Mouse (Mus musculus) liver, embryonic 11.5 days (tissue): ENCODE results near the gene Tango2. TPM values are rescaled to one million over a fixed set of nuclear protein-coding genes. Genes with fewer than 3 reads are reported as not detected.

Source experiments
- ATAC-seq: fragments of 200-750 bp; cut with Nextera tagmentation; replicated peaks from 2 replicates; pipeline ENCODE4 v1.8.0; 2017; ENCODE audit warnings: moderate number of reproducible peaks, mild to moderate bottlenecking, moderate TSS enrichment, moderate library complexity; ENCODE audit not compliant: low FRiP score
- DNase-seq: peaks from one replicate; pipeline ENCODE4 v3.0.0-alpha.2; 2017; ENCODE audit warnings: low spot score
- H3K27ac ChIP-seq: fragments of 300-500 bp; sonication (generic); 2 replicates; pipeline ENCODE4 v1.5.1; 2014; ENCODE audit warnings: mild to moderate bottlenecking, low read depth, low read length, control low read depth
- H3K27me3 ChIP-seq: fragments of 300-500 bp; sonication (generic); replicated peaks from 2 replicates; pipeline ENCODE4 v1.6.1; 2014; ENCODE audit warnings: low read length, mixed read lengths; ENCODE audit not compliant: control insufficient read depth, insufficient read depth
- H3K36me3 ChIP-seq: fragments of 300-500 bp; sonication (generic); 2 replicates; pipeline ENCODE4 v1.6.1; 2014; ENCODE audit warnings: mild to moderate bottlenecking, low read length, moderate library complexity, mixed read lengths; ENCODE audit not compliant: control insufficient read depth, insufficient read depth
- H3K4me1 ChIP-seq: fragments of 300-500 bp; sonication (generic); replicated peaks from 2 replicates; pipeline ENCODE4 v1.6.1; 2014; ENCODE audit warnings: low read length, mixed read lengths; ENCODE audit not compliant: control insufficient read depth, insufficient read depth
- H3K4me2 ChIP-seq: fragments of 300-500 bp; sonication (generic); 2 replicates; pipeline ENCODE4 v1.6.1; 2014; ENCODE audit warnings: mild to moderate bottlenecking, control low read depth, moderate library complexity
- H3K4me3 ChIP-seq: fragments of 300-500 bp; sonication (generic); 2 replicates; pipeline ENCODE4 v1.5.1; 2014; ENCODE audit warnings: low read depth, low read length, control low read depth
- H3K9ac ChIP-seq: fragments of 300-500 bp; sonication (generic); 2 replicates; pipeline ENCODE4 v1.6.1; 2014; ENCODE audit warnings: low read depth, low read length, control low read depth
- H3K9me3 ChIP-seq: fragments of 300-500 bp; sonication (generic); 2 replicates; pipeline ENCODE4 v1.6.1; 2016; ENCODE audit warnings: low read length, inconsistent platforms, mixed read lengths; ENCODE audit not compliant: control insufficient read depth
- WGBS: fragments of 180-500 bp; shearing (Covaris S2); extraction: QIAGEN DNeasy Blood & Tissue Kit; methylation state at CpG from one replicate; pipeline ENCODE4 v1.1.7; 2014; 5-methylcytosine and 5-hydroxymethylcytosine counted together
- polyA plus RNA-seq: library from polyadenylated mRNA; unstranded; fragments of >200 nt; fragmentation: Nextera tagmentation; extraction: Ambion mirVana; gene quantifications from 2 replicates; pipeline ENCODE4 v1.2.1, GENCODE M21; 2014

The Tango2 gene
- polyA plus RNA-seq, 1 experiment from 2014 or later = 109 TPM

GRCm38 (mm10) chr16:18356961-18357360 is 9.1 kb upstream of the Tango2 start:
- H3K4me2 ChIP-seq = no peak overlapping the region
- no peak overlapping the region for H3K4me3 ChIP-seq
- H3K9ac ChIP-seq = no peak overlapping the region
- no peaks in the 10 kb centered on the region for H3K27me3 ChIP-seq
- DNase-seq (no peak), ATAC-seq (no peak)
- 0 out of 2 replicates have a peak, but pooled peaks cover 3% of the 10 kb centered on the region for H3K9me3 ChIP-seq
- 76% methylated on average over 1 of the region's 1 CpGs for WGBS
- no peaks in the 10 kb centered on the region for H3K36me3 ChIP-seq
- peaks cover 18% of the 10 kb centered on the region for H3K4me1 ChIP-seq
- no peak overlapping the region for H3K27ac ChIP-seq

GRCm38 (mm10) chr16:18353106-18353505 is 5.2 kb upstream of the Tango2 start:
- no peaks in the 10 kb centered on the region for H3K36me3 ChIP-seq
- H3K9me3 ChIP-seq = 0 out of 2 replicates have a peak, but pooled peaks cover 3% of the 10 kb centered on the region
- H3K9ac ChIP-seq = no peak overlapping the region
- no peak overlapping the region for H3K4me2 ChIP-seq
- ATAC-seq (peak; percentile 95), DNase-seq (no peak)
- peaks cover 30% of the 10 kb centered on the region for H3K27me3 ChIP-seq
- WGBS = 29% methylated on average over 1 of the region's 1 CpGs
- H3K4me1 ChIP-seq = peaks cover 18% of the 10 kb centered on the region
- H3K4me3 ChIP-seq = no peak overlapping the region
- H3K27ac ChIP-seq = no peak overlapping the region

DNA sequence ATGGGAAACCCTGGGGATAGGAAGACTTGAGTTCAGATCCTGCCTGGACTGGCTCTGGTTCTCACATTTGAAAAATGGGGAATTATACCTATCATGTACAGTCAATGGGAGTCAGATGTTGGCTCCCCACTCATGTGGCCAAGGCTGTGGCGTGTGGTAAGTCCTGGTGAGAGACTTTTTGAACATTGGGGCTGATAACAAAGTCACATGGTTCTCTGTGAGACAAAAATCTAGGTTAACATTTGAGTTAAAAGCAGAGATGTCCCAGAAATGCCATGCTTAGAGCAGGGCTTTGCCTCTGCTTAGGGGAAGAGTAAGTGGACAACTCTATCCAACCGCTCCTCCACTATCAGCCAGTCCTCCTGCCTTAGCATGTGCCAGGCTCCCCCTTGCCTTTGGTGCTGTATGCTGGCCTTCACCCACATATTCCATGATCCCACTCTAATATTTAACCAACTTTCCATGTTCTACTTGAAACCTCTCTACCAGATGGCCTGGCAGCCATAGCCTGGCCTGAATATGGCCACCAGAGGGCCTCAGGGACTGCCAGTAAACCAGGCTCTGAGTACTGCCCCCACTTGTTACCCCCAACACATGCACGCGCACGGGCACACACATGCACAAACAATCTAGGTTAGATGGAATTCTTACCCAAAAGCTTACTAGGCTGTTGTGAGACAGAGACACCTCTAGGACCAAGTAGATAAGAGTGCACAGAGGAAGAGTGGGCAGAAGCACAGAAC is 3.6 kb upstream of the Tango2 start:
- H3K27me3 ChIP-seq = peaks cover 46% of the 10 kb centered on the region
- ATAC-seq (no peak), DNase-seq (no peak)
- 0 out of 2 replicates have a peak, but pooled peaks cover 3% of the 10 kb centered on the region for H3K9me3 ChIP-seq
- no peak overlapping the region for H3K4me3 ChIP-seq
- H3K9ac ChIP-seq = no peak overlapping the region
- WGBS = 56% methylated on average over 5 of the region's 5 CpGs
- no peaks in the 10 kb centered on the region for H3K36me3 ChIP-seq
- H3K27ac ChIP-seq = no peak overlapping the region
- H3K4me1 ChIP-seq = peaks cover 17% of the 10 kb centered on the region
- H3K4me2 ChIP-seq = no peak overlapping the region

DNA sequence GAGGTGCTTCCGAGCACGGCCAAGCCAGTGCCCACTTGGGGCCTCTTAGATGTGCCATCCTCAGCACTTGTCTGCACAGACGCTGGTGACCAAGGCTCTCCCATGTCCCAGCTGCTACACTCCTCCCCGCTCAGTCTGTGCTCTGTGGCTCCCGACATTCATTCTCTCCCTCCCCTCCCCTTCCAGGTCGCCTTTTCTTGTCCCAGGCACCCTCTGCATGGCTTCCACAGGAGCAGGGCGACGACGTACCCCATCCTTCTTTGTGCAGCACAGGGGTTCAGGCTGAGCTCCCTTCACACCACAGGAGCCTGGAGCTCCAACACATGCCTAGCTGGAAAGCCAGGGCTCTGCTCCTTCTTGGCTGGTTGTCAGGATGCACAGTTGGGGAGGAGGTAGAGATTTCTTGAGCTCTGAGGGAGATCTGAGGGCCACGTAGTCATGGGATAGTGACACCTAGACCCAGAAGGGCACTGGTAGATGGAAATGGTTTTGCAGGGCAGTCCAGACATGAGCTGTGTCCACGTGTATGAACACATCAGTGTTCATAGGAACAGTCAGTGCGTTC is 1.9 kb upstream of the Tango2 start:
- no peak for DNase-seq
- Histone ChIP-seq H3K4me1 (peaks cover 16% of the 10 kb centered on the region), H3K4me2 (no peak overlapping the region), H3K4me3 (no peak overlapping the region), H3K27ac (no peak overlapping the region), H3K36me3 (no peaks in the 10 kb centered on the region), H3K27me3 (peaks cover 49% of the 10 kb centered on the region), H3K9me3 (no peaks in the 10 kb centered on the region), H3K9ac (no peak overlapping the region)
- WGBS = 71% methylated on average over 12 of the region's 12 CpGs
- ATAC-seq = no peak

DNA sequence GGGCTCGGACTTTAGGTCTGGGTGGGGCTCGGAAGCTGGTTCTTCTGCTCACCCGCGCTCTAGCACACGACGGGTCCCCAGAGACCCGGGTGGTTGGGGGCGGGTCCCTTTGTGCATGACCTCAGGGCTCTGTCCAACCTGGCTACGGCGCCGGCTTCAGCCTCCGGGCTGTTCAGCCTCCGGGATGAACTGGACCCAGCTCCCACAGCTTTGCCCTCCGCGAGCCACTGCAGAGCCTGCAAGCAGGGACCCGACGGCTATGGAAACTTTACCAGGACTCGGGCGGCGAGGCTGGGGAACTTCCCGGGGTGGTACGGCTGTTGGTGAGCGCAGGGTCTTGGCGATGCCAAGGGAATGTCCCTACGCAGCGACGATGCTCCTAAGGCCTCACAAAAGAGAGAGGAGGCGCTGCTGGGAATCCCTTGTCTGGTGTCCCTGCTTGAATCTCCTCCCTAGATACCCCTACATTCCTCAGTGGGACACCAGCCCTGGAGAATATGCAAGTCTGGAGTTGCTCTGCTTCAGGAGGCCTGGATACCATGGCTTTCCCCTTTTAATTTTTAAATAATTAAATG is 785 bp upstream of the Tango2 start:
- peaks cover 49% of the 10 kb centered on the region for H3K27me3 ChIP-seq
- no peaks in the 10 kb centered on the region for H3K36me3 ChIP-seq
- H3K9me3 ChIP-seq = no peaks in the 10 kb centered on the region
- peaks cover 21% of the 10 kb centered on the region for H3K4me1 ChIP-seq
- whole genome bisulfite sequencing = 4% methylated on average over 28 of the region's 28 CpGs
- no peak overlapping the region for H3K9ac ChIP-seq
- no peak for DNase-seq
- H3K4me2 ChIP-seq = peak overlapping the region; percentile 86
- no peak overlapping the region for H3K27ac ChIP-seq
- no peak for ATAC-seq
- H3K4me3 ChIP-seq = peak overlapping the region; percentile 51

DNA sequence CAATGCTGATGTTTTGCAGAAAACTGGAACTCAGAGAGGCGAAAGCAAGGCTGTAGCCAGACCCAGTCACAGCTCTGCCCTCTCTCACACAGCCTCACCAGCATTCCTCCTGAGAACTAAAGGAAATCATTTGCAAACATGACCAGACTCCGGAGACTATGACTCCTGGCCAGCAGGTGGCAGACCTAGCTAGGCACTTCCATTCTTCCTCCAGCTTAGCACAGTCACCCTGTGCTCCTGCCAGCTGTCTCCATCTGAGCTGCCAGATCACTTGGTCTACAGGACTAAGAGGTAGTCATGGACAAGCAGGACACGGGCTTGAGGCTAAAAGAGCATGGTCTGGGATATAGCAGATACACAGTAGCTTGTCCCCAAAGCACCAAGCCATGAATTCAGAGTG is 2.7 kb downstream of the Tango2 start:
- H3K4me1 ChIP-seq = peaks cover 30% of the 10 kb centered on the region
- peaks cover 40% of the 10 kb centered on the region for H3K27me3 ChIP-seq
- H3K36me3 ChIP-seq = no peaks in the 10 kb centered on the region
- no peak overlapping the region for H3K9ac ChIP-seq
- ATAC-seq (0 out of 2 replicates have a peak, but pooled peaks have one; percentile 8), DNase-seq (peak; percentile 63)
- H3K27ac ChIP-seq = no peak overlapping the region
- no peak overlapping the region for H3K4me3 ChIP-seq
- no peak overlapping the region for H3K4me2 ChIP-seq
- WGBS = 1% methylated on average over 3 of the region's 3 CpGs
- no peaks in the 10 kb centered on the region for H3K9me3 ChIP-seq

DNA sequence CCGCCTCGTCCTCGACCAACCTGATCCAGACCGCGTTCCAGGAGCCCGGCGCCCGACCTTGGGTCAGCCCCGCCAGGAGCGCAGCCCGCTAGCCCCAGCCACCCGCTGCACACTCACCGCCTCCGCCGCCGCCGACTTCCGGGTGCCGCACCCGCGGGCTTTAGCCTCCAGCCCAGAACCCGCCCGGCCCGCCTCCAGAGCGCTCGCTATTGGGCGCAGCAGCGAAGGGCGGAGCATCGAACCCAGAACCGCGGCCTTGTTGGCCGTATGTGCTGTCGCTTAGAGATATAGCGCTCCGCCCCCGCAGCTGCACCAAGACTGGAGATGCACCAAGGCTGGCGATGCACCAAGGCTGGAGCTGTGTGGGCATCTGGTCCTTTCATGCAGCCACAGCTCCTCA is 4.1 kb downstream of the Tango2 start:
- Histone ChIP-seq H3K9me3 (no peaks in the 10 kb centered on the region), H3K36me3 (no peaks in the 10 kb centered on the region), H3K4me3 (peak overlapping the region; percentile 80), H3K27ac (peak overlapping the region; percentile 84), H3K4me2 (peak overlapping the region; percentile 65), H3K4me1 (peaks cover 30% of the 10 kb centered on the region), H3K9ac (peak overlapping the region; percentile 80), H3K27me3 (peaks cover 26% of the 10 kb centered on the region)
- WGBS = 0% methylated on average over 38 of the region's 38 CpGs
- ATAC-seq (peak; percentile 92), DNase-seq (peak; percentile 94)

DNA sequence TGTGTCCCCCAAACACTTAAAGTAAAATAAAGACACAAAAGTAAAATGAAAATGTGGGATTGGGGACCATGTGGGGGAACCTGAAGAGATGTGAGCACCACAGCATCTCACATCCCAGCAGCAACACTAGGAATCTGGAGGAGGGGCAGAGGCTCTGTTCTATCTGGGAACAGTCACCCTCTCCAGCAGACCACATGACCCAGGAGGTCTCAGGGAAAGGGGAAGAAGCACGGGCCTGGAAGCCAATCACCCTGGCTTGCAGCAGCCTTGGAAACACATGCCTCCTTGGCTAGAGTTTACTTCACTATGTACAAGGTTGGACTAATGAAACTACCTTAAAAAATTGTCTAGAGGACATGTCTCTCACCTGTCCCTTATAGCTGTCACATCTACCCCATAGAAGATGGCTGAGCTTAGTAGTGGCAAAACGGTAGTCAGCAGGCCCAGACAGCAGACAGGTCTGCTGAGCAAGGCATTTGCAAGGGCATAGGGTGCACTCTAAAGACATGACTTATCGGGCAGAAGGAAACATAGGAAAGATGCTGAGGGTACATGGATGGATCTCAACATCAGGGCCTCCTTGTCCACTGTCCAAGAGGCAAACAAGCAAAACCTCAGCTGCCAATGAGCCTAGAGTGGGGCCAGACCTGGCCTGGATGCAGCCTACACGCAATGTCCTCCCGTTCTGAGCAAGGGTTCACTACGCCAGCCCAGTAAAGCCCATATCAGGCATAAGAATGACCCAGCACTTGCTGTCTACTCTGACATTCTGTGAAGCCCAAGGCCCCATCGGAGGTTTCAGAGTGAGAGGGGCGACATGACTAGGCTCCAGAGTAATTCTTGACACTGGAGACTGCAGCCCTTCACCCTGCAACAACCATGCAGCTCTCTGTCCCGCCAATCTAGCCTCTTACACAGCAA is 5.0 kb downstream of the Tango2 start:
- DNase-seq = peak; percentile 53
- peaks cover 29% of the 10 kb centered on the region for H3K4me1 ChIP-seq
- peak; percentile 6; the same call in 1 of the 2 replicates for ATAC-seq
- H3K4me2 ChIP-seq = peak overlapping the region; percentile 65
- H3K9ac ChIP-seq = peak overlapping the region; percentile 80
- H3K4me3 ChIP-seq = peak overlapping the region; percentile 80
- no peaks in the 10 kb centered on the region for H3K9me3 ChIP-seq
- no peaks in the 10 kb centered on the region for H3K36me3 ChIP-seq
- peaks cover 18% of the 10 kb centered on the region for H3K27me3 ChIP-seq
- H3K27ac ChIP-seq = peak overlapping the region; percentile 84
- whole genome bisulfite sequencing = 21% methylated on average over 9 of the region's 9 CpGs
